Mouse (Mus musculus) heart, adult 2 months (tissue): ENCODE data around the gene Galnt4.

ENCODE experiments used
- CTCF ChIP-seq: fragments of 200-600 bp; IDR thresholded peaks from 2 replicates; pipeline ENCODE4 v1.8.1; 2022; ENCODE audit warnings: antibody characterized with exemption, mild to moderate bottlenecking, moderate library complexity
- POLR2A ChIP-seq: fragments of 200-500 bp; IDR thresholded peaks from 2 replicates; pipeline ENCODE4 v1.6.1; 2011; ENCODE audit warnings: mild to moderate bottlenecking, low read depth, low read length, control low read depth; ENCODE audit not compliant: insufficient read depth

- TF ChIP-seq CTCF: no peak
- no peak for TF ChIP-seq POLR2A
Observed at GRCm38 (mm10) chr10:99126225-99126624, 18.3 kb downstream of the Galnt4 start, which contains the start of gene Phxr2.
